Mouse (Mus musculus): ENCODE results near the gene Oprm1. TPM values are rescaled to one million over a fixed set of nuclear protein-coding genes. Genes with fewer than 3 reads are reported as not detected.

Gene Oprm1
- polyA plus RNA-seq (2015; fragmentation: Nextera tagmentation; extraction: Ambion mirVana), result 2.2 and 2.7 TPM in 2 replicates

DNA sequence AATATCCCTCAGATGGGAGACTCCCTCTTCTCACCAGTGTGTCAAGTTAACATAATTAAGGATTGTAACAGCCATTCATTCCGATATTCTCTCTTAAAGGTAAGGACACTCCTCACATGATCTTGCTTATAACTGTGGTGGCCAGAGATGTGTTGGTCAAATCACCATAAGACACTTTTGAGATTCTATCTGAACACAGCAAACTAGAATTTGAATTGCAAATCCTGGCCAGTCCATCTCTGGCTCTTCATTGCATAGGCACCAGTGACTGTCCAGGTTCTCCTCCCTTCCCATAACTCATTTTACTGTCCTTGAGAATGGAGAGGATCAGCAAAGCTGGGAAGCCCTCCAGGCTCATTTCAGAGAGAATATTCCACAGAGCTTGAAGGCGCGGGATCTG, at the start of gene Oprm1:
Gene Oprm1, plus strand, starts transcription at position 301 of the 400 bp plus-strand sequence.
- WGBS, result 96% methylated on average over 3 of the region's 3 CpGs
- H3K9ac ChIP-seq (ENCODE audit: low read depth, low read length), result no peak within 1 kb of the TSS
- no peaks in the 10 kb centered on the region for H3K27me3 ChIP-seq (ENCODE audit: control insufficient read depth, insufficient read depth, low read depth, low read length)
- H3K4me3 ChIP-seq (ENCODE audit: low read depth, low read length), result no peak within 1 kb of the TSS
- H3K27ac ChIP-seq (ENCODE audit: low read length), result no peak within 1 kb of the TSS
- no peaks in the 10 kb centered on the region for H3K9me3 ChIP-seq (replicated peaks; ENCODE audit: control insufficient read depth, low read length, poor library complexity, severe bottlenecking)
- no peak for ATAC-seq
- no peak within 1 kb of the TSS for H3K4me2 ChIP-seq (ENCODE audit: low read length)
- no peaks in the 10 kb centered on the region for H3K36me3 ChIP-seq (ENCODE audit: control insufficient read depth, insufficient read depth, low read length)
- H3K4me1 ChIP-seq (ENCODE audit: control insufficient read depth, insufficient read depth, low read length), result no peaks in the 10 kb centered on the region

DNA sequence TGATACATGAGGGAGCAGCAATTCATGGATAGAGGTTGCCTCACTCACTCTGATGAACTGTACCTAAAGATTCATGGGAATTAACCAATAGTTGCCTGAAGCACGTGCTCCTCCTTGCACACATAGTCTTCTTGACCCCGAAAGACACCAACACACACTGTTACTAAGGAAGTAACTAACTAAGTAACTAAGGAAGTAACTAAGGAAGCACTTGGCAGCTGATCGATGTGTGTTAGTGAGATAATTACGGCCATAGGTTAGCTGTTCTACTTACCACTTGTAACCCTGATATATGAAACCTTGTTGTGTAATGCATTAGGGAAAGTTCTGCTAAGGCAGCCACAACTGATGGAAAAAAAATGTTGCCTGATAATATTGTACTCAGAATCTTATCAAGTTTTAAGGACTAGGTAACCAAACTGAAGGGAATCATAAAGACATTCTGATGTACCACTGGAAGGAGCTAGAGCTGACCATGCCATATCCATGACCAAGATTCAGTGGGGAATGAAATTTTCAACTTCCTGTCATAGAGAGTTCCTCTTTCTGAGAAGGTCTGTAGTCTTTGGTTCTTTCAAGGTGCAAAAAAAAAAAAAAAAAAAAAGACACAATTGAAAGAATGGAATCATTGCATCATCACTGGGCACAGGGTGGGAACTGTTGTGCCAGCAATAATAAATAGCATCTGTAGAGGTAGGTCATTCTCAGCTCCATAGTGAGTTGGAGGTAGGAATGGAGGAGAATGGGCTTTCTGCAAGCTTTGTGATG, 40.9 kb upstream of the Oprm1 start:
- Histone ChIP-seq H3K9me3 (replicated peaks; ENCODE audit: control insufficient read depth, low read length, poor library complexity, severe bottlenecking) (no peaks in the 10 kb centered on the region), H3K4me1 (ENCODE audit: control insufficient read depth, insufficient read depth, low read length) (no peaks in the 10 kb centered on the region), H3K4me3 (ENCODE audit: low read depth, low read length) (no peak overlapping the region), H3K36me3 (ENCODE audit: control insufficient read depth, insufficient read depth, low read length) (no peaks in the 10 kb centered on the region), H3K9ac (ENCODE audit: low read depth, low read length) (no peak overlapping the region), H3K4me2 (ENCODE audit: low read length) (no peak overlapping the region), H3K27ac (ENCODE audit: low read length) (no peak overlapping the region), H3K27me3 (ENCODE audit: control insufficient read depth, insufficient read depth, low read depth, low read length) (no peaks in the 10 kb centered on the region)
- WGBS, result 86% methylated on average over 4 of the region's 4 CpGs
- ATAC-seq, result no peak

DNA sequence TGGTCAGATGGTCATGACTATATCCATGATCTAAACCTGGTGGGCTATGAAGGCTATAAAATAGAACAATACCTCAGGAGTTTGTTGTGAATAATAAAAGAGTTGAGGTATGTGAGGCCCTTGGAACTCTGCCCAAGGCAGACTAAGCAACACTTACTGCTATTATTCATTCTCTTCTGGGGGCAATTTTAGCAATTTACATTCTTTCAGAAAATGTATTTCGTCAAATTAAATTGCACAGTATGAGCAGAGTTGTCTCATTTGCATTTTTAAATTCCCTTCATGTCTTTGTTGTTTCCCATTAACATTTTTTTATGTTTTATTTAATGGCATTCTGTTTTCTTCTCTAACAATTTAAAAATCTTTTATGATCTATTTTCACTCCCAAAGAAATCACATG, 34.5 kb upstream of the Oprm1 start:
- Histone ChIP-seq H3K4me2 (ENCODE audit: low read length) (no peak overlapping the region), H3K27me3 (ENCODE audit: control insufficient read depth, insufficient read depth, low read depth, low read length) (no peaks in the 10 kb centered on the region), H3K4me1 (ENCODE audit: control insufficient read depth, insufficient read depth, low read length) (no peaks in the 10 kb centered on the region), H3K4me3 (ENCODE audit: low read depth, low read length) (no peak overlapping the region), H3K36me3 (ENCODE audit: control insufficient read depth, insufficient read depth, low read length) (no peaks in the 10 kb centered on the region), H3K9me3 (replicated peaks; ENCODE audit: control insufficient read depth, low read length, poor library complexity, severe bottlenecking) (no peaks in the 10 kb centered on the region), H3K27ac (ENCODE audit: low read length) (no peak overlapping the region), H3K9ac (ENCODE audit: low read depth, low read length) (no peak overlapping the region)
- ATAC-seq, result no peak
- 45% methylated on average over 1 of the region's 1 CpGs for WGBS

DNA sequence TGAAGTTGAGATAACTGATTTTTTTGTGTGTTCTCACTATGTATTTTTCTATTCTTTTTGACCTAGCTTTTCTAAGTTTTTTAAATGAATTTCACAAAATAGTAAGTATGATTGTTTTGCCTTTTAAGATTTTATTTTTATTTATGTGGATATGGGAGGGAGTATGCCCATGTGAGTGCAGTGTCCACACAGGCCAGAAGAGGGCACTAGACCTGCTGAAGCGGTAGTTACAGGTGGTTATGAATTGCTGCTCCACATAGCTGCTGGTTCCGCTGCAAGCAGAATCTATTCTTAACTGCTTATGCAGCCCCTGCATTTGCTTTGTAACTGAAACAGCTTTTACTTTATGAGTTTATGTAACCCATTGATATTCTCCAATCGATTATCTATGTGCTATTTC, 29.8 kb upstream of the Oprm1 start:
- no peak for ATAC-seq
- Histone ChIP-seq H3K4me3 (ENCODE audit: low read depth, low read length) (no peak overlapping the region), H3K27me3 (ENCODE audit: control insufficient read depth, insufficient read depth, low read depth, low read length) (no peaks in the 10 kb centered on the region), H3K4me2 (ENCODE audit: low read length) (no peak overlapping the region), H3K9me3 (replicated peaks; ENCODE audit: control insufficient read depth, low read length, poor library complexity, severe bottlenecking) (no peaks in the 10 kb centered on the region), H3K4me1 (ENCODE audit: control insufficient read depth, insufficient read depth, low read length) (no peaks in the 10 kb centered on the region), H3K9ac (ENCODE audit: low read depth, low read length) (no peak overlapping the region), H3K27ac (ENCODE audit: low read length) (no peak overlapping the region), H3K36me3 (ENCODE audit: control insufficient read depth, insufficient read depth, low read length) (no peaks in the 10 kb centered on the region)
- WGBS, result 91% methylated on average over 3 of the region's 3 CpGs

DNA sequence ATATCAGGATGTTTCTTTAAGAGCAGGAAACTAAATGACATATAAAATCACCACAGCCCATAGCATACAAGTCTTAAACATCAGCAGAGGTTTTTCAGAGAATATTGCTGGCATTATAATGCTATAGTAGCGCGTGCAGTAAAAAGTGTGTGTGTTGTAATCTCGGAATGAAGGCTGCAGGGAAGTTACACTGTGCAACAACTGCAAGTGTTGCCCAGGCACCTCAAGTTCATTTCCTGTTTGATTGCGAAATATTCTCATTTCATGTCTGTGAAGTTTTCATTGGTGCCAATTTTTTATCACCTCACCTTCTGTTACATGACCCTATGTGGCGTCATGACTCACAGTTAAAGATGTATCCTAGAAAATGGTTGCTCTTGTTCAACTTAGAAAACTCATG, 4.9 kb upstream of the Oprm1 start:
- Histone ChIP-seq H3K4me1 (ENCODE audit: control insufficient read depth, insufficient read depth, low read length) (no peaks in the 10 kb centered on the region), H3K4me2 (ENCODE audit: low read length) (no peak overlapping the region), H3K9ac (ENCODE audit: low read depth, low read length) (no peak overlapping the region), H3K36me3 (ENCODE audit: control insufficient read depth, insufficient read depth, low read length) (no peaks in the 10 kb centered on the region), H3K27me3 (ENCODE audit: control insufficient read depth, insufficient read depth, low read depth, low read length) (no peaks in the 10 kb centered on the region), H3K4me3 (ENCODE audit: low read depth, low read length) (no peak overlapping the region), H3K27ac (ENCODE audit: low read length) (no peak overlapping the region), H3K9me3 (replicated peaks; ENCODE audit: control insufficient read depth, low read length, poor library complexity, severe bottlenecking) (no peaks in the 10 kb centered on the region)
- ATAC-seq, result no peak
- 92% methylated on average over 5 of the region's 5 CpGs for whole genome bisulfite sequencing

- Histone ChIP-seq H3K36me3 (ENCODE audit: control insufficient read depth, insufficient read depth, low read length) (no peaks in the 10 kb centered on the region), H3K27ac (ENCODE audit: low read length) (no peak within 1 kb of the TSS), H3K4me1 (ENCODE audit: control insufficient read depth, insufficient read depth, low read length) (no peaks in the 10 kb centered on the region), H3K27me3 (ENCODE audit: control insufficient read depth, insufficient read depth, low read depth, low read length) (no peaks in the 10 kb centered on the region), H3K9me3 (replicated peaks; ENCODE audit: control insufficient read depth, low read length, poor library complexity, severe bottlenecking) (no peaks in the 10 kb centered on the region), H3K4me3 (ENCODE audit: low read depth, low read length) (no peak within 1 kb of the TSS), H3K4me2 (ENCODE audit: low read length) (no peak within 1 kb of the TSS), H3K9ac (ENCODE audit: low read depth, low read length) (no peak within 1 kb of the TSS)
- WGBS, result 90% methylated on average over 2 of the region's 2 CpGs
- ATAC-seq, result no peak
These were observed 3.0 kb downstream of the Oprm1 start, which contains the start of gene Gm10945 for GRCm38 (mm10) chr10:6761287-6761811. Gene Gm10945 (minus strand): TSS chr10:6761761.

DNA sequence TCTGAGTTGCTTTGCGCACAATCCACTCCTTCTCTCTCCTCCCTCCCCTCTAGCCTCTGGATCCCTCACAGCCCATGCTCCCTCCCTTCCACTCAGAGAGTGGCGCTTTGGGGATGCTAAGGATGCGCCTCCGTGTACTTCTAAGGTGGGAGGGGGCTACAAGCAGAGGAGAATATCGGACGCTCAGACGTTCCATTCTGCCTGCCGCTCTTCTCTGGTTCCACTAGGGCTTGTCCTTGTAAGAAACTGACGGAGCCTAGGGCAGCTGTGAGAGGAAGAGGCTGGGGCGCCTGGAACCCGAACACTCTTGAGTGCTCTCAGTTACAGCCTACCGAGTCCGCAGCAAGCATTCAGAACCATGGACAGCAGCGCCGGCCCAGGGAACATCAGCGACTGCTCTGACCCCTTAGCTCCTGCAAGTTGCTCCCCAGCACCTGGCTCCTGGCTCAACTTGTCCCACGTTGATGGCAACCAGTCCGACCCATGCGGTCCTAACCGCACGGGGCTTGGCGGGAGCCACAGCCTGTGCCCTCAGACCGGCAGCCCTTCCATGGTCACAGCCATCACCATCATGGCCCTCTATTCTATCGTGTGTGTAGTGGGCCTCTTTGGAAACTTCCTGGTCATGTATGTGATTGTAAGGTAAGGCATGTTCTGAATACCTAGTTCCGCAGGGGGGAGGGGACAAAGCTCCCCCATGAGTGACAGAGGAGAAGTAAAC, 30.4 kb downstream of the Oprm1 start:
- peak overlapping the region; percentile 79 for H3K4me2 ChIP-seq (ENCODE audit: low read length)
- H3K9ac ChIP-seq (ENCODE audit: low read depth, low read length), result peak overlapping the region; percentile 63
- H3K27me3 ChIP-seq (ENCODE audit: control insufficient read depth, insufficient read depth, low read depth, low read length), result no peaks in the 10 kb centered on the region
- H3K9me3 ChIP-seq (replicated peaks; ENCODE audit: control insufficient read depth, low read length, poor library complexity, severe bottlenecking), result no peaks in the 10 kb centered on the region
- H3K27ac ChIP-seq (ENCODE audit: low read length), result no peak overlapping the region
- no peaks in the 10 kb centered on the region for H3K36me3 ChIP-seq (ENCODE audit: control insufficient read depth, insufficient read depth, low read length)
- H3K4me1 ChIP-seq (ENCODE audit: control insufficient read depth, insufficient read depth, low read length), result peaks cover 6% of the 10 kb centered on the region
- peak; percentile 90 for ATAC-seq
- H3K4me3 ChIP-seq (ENCODE audit: low read depth, low read length), result peak overlapping the region; percentile 49
- WGBS, result 5% methylated on average over 25 of the region's 25 CpGs

GRCm38 (mm10) chr10:6790226-6790625, 31.9 kb downstream of the Oprm1 start:
- no peaks in the 10 kb centered on the region for H3K27me3 ChIP-seq (ENCODE audit: control insufficient read depth, insufficient read depth, low read depth, low read length)
- H3K27ac ChIP-seq (ENCODE audit: low read length), result no peak overlapping the region
- H3K4me2 ChIP-seq (ENCODE audit: low read length), result 0 out of 2 replicates have a peak overlapping the region, but pooled peaks have one; percentile 79
- H3K9me3 ChIP-seq (replicated peaks; ENCODE audit: control insufficient read depth, low read length, poor library complexity, severe bottlenecking), result no peaks in the 10 kb centered on the region
- no peak for ATAC-seq
- peaks cover 6% of the 10 kb centered on the region for H3K4me1 ChIP-seq (ENCODE audit: control insufficient read depth, insufficient read depth, low read length)
- no peaks in the 10 kb centered on the region for H3K36me3 ChIP-seq (ENCODE audit: control insufficient read depth, insufficient read depth, low read length)
- no peak overlapping the region for H3K9ac ChIP-seq (ENCODE audit: low read depth, low read length)
- H3K4me3 ChIP-seq (ENCODE audit: low read depth, low read length), result peak overlapping the region; percentile 49; the same call in 1 of the 2 replicates

- no peaks in the 10 kb centered on the region for H3K27me3 ChIP-seq (ENCODE audit: control insufficient read depth, insufficient read depth, low read depth, low read length)
- H3K9me3 ChIP-seq (replicated peaks; ENCODE audit: control insufficient read depth, low read length, poor library complexity, severe bottlenecking), result no peaks in the 10 kb centered on the region
- WGBS, result 18% methylated on average over 1 of the region's 1 CpGs
- H3K9ac ChIP-seq (ENCODE audit: low read depth, low read length), result no peak overlapping the region
- H3K27ac ChIP-seq (ENCODE audit: low read length), result no peak overlapping the region
- no peaks in the 10 kb centered on the region for H3K36me3 ChIP-seq (ENCODE audit: control insufficient read depth, insufficient read depth, low read length)
- H3K4me1 ChIP-seq (ENCODE audit: control insufficient read depth, insufficient read depth, low read length), result no peaks in the 10 kb centered on the region
- H3K4me2 ChIP-seq (ENCODE audit: low read length), result no peak overlapping the region
- ATAC-seq, result no peak
- no peak overlapping the region for H3K4me3 ChIP-seq (ENCODE audit: low read depth, low read length)
These were observed 62.3 kb downstream of the Oprm1 start for GRCm38 (mm10) chr10:6820626-6821025.

Data from midbrain, embryonic 16.5 days (tissue).